18 mouse cellular contexts compared by ENCODE assay signal in the genomic region with DNA sequence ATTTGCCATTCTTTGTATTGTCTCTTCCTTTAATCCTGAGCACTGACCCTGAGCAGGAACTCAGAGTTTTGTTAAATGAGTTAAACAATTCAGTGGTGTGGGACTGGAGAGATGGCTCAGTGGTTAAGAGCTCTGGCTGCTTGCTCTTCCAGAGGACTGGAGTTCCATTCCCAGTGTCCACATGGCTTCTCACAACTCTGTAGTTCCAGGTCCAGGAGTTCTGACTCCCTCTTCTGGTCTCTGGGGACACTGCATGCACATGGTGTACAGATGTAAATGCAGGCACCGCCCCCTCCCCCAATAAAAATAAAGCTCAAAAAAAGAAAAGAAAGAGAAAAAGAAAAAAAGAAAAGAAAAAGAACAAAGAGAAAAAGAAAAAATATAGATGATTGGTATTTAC. TPM values are rescaled to one million over a fixed set of nuclear protein-coding genes. Genes with fewer than 3 reads are reported as not detected.
"Had no signal": no experiment of that assay in that cellular context is flagged by ENCODE, and none has a peak within 500 bp of the region (broad histone marks: within the 10 kb centered on the region; RNA-seq: fewer than 3 reads in every experiment).

No protein-coding gene starts in this region.

- H3K27ac ChIP-seq: kidney, embryonic 15.5 days; limb, embryonic 12.5 days; liver, embryonic 15.5 days; midbrain, embryonic 10.5 days; midbrain, embryonic 15.5 days; neural tube, embryonic 13.5 days had no signal

- H3K4me2 ChIP-seq: kidney, embryonic 15.5 days; limb, embryonic 12.5 days; liver, embryonic 11.5 days; liver, embryonic 15.5 days; lung, embryonic 14.5 days; midbrain, embryonic 15.5 days; neural tube, embryonic 13.5 days had no signal

- ATAC-seq: midbrain, embryonic 15.5 days had no signal

- H3K4me3 ChIP-seq: kidney, embryonic 15.5 days; limb, embryonic 12.5 days; liver, embryonic 15.5 days; midbrain, embryonic 10.5 days; midbrain, embryonic 15.5 days; neural tube, embryonic 13.5 days had no signal

- H3K4me1 ChIP-seq: kidney, embryonic 15.5 days; liver, embryonic 15.5 days; midbrain, embryonic 10.5 days; midbrain, embryonic 15.5 days; neural tube, embryonic 13.5 days had no signal

- DNase-seq: kidney, postnatal 14 days; layer of hippocampus, adult 9-11 months; layer of hippocampus, postnatal 36 days; lung, embryonic 14.5 days; lung, postnatal 10 days; lung, postnatal 4 days; retina, postnatal 1 day; right cerebral cortex, postnatal 4 days; spleen, adult 18-20 months; thymus, postnatal 4 days had no signal

- H3K9me3 ChIP-seq: liver, embryonic 15.5 days; midbrain, embryonic 15.5 days had no signal

- H3K27me3 ChIP-seq: kidney, embryonic 15.5 days; limb, embryonic 12.5 days; liver, embryonic 15.5 days; midbrain, embryonic 15.5 days; neural tube, embryonic 13.5 days had no signal

- H3K36me3 ChIP-seq: kidney, embryonic 15.5 days; limb, embryonic 12.5 days; liver, embryonic 15.5 days; midbrain, embryonic 10.5 days; midbrain, embryonic 15.5 days; neural tube, embryonic 13.5 days had no signal

- H3K9ac ChIP-seq: kidney, embryonic 15.5 days; limb, embryonic 12.5 days; liver, embryonic 15.5 days; lung, embryonic 14.5 days; midbrain, embryonic 15.5 days; neural tube, embryonic 13.5 days had no signal

RNA-seq across cellular contexts. Expression of gene Nr5a2, which starts 43.6 kb away (rescaled TPM):
- total RNA-seq: layer of hippocampus, postnatal 36 days; megakaryocyte, adult 5-6 weeks had no signal
